Mouse (Mus musculus) neutrophil, adult 5-6 weeks (primary cell): ENCODE results near the gene Selenop. TPM values are rescaled to one million over a fixed set of nuclear protein-coding genes. Genes with fewer than 3 reads are reported as not detected.

Experiments used
- ATAC-seq: fragments of 151-379, 151-347 bp; 2 replicates; pipeline ENCODE4 v1.8.0; 2017; ENCODE audit warnings: mild to moderate bottlenecking, moderate TSS enrichment; ENCODE audit not compliant: insufficient number of reproducible peaks, poor library complexity, low FRiP score, severe bottlenecking; ENCODE audit errors: extremely low read depth
- total RNA-seq: library from RNA; stranded (forward); fragments of 200-1000 nt; gene quantifications from 2 replicates; pipeline ENCODE4 v1.2.3, GENCODE M21; 2017

Gene Selenop
- total RNA-seq, 1 experiment from 2014 or later, result 106 TPM

DNA sequence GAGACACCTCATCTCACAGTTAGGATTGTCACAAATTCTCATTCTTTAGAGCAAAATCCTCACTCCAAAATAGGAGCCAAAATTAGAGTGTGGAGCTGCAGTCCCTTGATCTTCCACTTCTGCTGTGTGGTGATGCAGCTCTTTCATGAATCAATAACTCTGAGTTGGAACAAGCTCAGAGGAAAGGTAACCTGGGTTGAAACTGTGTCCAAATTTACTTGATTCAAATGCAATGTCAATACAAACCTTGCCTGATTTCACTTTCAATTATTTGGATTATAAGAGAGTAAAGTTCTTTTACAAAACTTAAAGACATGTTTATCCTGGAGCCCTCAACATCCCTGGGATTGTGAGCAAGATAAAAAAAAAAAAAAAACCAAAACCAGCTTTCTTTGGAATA lies 54.7 kb downstream of the Selenop start:
- no peak for ATAC-seq

Other genes starting within 250 kb of the Selenop start
- 1.6 and 1.7 TPM in 2 replicates for gene Ccdc152, start 35.0 kb downstream of the Selenop start, total RNA-seq